Mouse (Mus musculus) kidney, adult 8-10 months (tissue): ENCODE measurements around the gene Gm20403.
"Not testable (repeated sequence)": the region's sequence is repeated elsewhere in the genome, so short reads cannot be mapped to it uniquely, and the experiment has no call there.

ENCODE experiments used
- DNase-seq, 2 experiments: peaks; one replicate each; pipeline ENCODE4 v3.0.0; 2022

The Gm20403 gene

GRCm38 (mm10) chr12:54986052-54986717 lies at the start of gene Gm20403:
Gm20403 (minus strand) TSS chr12:54986529.
- peak; percentile 84 for DNase-seq

DNA sequence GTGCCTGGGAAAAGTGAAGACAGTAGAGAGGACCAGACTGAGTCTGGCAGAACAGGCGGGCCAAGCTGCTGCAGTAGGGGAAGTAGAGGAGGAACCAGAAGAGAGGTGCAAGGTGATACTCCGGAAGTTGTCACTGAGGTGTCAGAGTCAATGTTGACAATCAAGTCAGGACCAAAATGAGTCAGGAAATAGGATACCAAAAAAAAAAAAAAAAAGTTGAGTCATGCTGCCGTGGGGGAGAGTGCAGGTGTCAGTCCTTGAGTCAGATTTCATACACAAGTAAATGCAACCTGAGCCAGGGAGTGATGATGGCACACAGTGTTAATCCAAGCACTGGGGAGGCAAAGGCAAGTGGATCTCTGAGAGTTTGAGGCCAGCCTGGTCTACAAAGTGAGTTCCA lies 40.8 kb upstream of the Gm20403 start:
- DNase-seq: no peak

- no peak for DNase-seq
Measured at GRCm38 (mm10) chr12:55023284-55023683, 37.0 kb upstream of the Gm20403 start.

DNA sequence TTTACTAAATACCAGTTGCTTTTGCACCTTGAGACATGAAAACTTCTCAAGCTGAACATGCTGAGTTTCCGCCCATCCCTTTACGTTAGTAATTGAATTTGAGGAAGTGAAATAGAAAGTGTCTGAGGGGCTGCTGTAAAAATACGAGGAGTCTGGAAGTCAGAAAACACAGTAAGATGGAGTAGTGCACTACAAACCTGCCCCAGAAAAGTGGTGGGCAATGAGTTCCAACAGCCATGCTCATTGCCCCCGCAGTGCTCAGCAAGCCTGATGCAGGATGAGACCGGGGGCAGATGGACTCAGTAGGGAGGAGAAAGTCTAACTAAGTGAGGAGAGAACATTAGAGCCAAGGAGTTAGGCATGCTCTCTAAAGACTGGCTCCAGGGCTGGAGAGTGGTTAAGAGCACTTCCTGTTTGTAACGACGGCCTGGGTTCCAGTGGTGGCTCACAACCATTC lies 33.1 kb upstream of the Gm20403 start:
- DNase-seq: no peak

DNA sequence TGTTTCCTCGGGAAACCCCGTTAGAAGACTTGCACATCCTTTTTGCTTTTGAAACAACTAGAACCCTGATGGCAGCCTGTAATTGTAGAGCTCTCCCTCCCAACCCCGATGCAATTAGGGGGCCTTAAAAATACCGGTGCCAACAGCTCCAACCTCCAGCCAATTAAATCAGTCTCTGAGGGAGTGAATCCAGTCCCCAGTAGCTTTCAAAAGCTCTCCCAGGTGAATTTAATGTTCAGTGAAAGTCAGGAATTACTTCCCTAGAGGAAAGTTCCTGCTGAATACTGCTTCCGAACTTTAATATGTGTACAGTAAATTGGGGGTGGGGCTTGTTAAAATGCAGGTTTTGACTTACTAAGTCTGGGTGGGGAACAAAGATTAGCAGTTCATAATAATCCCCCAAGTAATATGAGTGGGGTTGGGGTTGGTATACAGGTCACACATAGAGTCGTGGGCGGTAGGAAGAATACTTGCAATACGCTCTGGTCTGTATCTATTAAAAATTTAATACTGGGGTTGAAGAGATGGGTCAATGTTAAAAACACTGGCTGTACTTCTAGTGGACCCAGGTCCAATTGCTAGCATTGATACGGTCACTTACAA lies 30.9 kb upstream of the Gm20403 start:
- no peak for DNase-seq

- no peak for DNase-seq
Measured at GRCm38 (mm10) chr12:55016339-55017118, 30.2 kb upstream of the Gm20403 start.

DNA sequence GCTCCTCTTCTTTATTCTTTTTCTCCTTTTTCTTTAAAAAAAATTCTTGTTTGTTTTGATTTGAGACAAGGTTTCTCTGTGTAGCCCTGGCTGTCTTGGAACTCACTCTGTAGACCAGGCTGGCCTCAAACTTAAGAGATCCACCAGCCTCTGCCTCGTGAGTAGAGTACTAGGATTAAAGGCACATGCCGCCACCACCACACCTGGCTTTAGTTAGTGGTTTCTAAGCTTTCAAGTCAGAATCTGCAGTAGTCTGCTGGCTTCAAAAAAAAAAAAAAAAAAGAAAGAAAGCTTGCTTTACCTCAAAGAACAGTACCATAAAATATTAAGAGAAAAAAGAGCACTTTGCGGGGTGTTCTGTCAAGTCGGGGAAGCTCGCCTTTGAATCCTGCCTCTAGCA lies 29.1 kb upstream of the Gm20403 start:
- no peak for DNase-seq

DNA sequence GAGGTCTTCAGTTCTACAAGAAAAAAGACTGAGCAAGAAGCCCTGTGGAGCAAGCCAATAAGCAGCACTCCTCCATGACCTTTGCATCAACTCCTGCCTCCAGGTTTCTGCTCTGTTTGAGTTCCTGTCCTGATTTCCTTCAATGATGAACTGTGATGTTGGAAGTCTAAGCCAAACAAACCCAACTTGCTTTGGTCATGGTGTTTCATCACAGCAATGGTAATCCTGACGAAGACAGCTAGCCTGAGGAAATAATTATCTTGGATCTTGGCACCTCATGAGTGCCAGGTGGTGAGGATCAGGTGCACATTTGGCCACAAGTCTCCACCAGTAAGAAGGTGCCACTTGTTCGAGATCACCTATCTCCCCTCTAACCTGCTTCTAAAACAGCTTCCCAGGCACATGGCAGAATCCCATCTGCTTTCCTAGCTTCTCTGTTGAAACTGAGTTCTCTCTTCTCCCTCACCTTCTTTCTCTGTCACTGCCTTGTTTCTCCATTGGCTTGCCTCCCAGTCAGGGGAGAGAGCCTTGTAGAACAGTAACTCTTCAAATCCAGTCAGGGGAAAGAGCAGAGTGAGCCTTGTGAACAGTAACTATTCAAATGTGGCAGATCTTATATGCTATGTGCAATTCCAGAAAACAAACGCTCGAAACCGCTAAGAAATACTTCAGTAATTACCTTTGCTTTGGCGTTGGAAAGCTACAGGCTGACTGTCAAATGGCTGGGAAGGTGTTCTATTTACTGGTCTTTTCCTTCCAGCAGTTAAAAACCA lies 27.5 kb upstream of the Gm20403 start, which contains the start of gene Baz1a:
Gene Baz1a, minus strand, starts transcription at position 723 of the 773 bp plus-strand sequence.
- peak; percentile 19 to 35 for DNase-seq

- no peak for DNase-seq
Measured at GRCm38 (mm10) chr12:55013031-55013430, 26.7 kb upstream of the Gm20403 start.

GRCm38 (mm10) chr12:55007361-55008008 lies 21.2 kb upstream of the Gm20403 start:
- DNase-seq: no peak

DNA sequence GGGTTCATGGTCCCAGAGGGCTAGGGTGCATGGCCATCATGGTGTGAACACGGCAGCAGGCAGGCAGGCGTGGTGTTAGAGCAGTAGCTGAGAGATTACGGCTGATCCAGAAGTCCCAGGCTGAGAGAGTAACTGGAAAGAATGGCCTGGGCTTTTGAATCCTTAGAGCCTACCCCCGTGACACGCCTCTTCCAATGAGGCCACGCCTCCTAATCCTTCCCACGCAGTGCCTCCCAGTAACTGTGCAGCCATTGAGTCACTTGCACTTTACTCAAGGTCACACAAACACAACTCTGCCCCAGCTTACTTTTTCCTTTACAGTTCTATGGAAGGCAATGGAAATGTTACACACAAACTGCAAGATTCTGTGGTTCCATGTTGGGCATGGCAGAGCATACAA lies 19.7 kb upstream of the Gm20403 start:
- no peak for DNase-seq

GRCm38 (mm10) chr12:55004396-55004795 lies 18.1 kb upstream of the Gm20403 start:
- DNase-seq: no peak

GRCm38 (mm10) chr12:55003843-55004242 lies 17.5 kb upstream of the Gm20403 start:
- DNase-seq: no peak

- not testable (repeated sequence) for DNase-seq
Measured at GRCm38 (mm10) chr12:55002532-55002931, 16.2 kb upstream of the Gm20403 start.

DNA sequence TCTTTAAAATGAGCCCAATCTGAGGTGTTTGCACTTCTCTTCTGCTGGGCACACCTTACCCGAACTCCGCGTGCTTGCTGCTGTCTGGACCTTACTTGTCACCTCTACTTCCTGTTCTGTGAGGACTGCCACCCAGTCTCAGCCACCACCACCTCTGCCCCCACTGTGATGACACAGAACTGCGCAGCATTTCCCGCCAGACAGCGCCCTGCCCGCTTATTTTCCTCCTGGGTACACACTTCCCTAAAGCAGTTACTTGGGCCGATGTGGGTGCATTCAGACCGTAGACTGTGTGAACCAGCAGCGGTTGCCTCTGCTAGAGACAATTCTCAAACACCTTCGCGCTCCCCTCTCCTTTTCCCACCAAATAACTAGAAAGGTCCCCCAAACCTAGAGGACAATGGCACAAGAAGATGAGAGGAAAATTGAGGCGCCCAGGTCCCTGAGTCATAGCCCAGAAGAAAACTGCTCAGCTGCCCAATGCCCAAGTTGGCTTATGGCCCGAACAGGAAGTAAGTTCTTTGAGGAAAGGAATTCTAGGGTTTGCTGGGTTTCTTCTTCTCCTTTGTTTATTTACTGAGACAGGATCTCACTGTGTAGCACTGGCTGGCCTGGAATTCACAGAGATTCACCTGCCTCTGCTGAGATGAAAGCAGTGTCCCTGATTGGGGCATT lies 12.8 kb upstream of the Gm20403 start:
- DNase-seq: peak in 1 of 2 experiments; percentile 8

- DNase-seq: no peak
Measured at GRCm38 (mm10) chr12:54998411-54998810, 12.1 kb upstream of the Gm20403 start.

GRCm38 (mm10) chr12:54996979-54997474 lies 10.7 kb upstream of the Gm20403 start:
- DNase-seq: no peak

GRCm38 (mm10) chr12:54995965-54996364 lies 9.6 kb upstream of the Gm20403 start:
- DNase-seq: no peak

- DNase-seq: no peak
Measured at GRCm38 (mm10) chr12:54994418-54994817, 8.1 kb upstream of the Gm20403 start.

- no peak for DNase-seq
Measured at GRCm38 (mm10) chr12:54994068-54994386, 7.7 kb upstream of the Gm20403 start.

DNA sequence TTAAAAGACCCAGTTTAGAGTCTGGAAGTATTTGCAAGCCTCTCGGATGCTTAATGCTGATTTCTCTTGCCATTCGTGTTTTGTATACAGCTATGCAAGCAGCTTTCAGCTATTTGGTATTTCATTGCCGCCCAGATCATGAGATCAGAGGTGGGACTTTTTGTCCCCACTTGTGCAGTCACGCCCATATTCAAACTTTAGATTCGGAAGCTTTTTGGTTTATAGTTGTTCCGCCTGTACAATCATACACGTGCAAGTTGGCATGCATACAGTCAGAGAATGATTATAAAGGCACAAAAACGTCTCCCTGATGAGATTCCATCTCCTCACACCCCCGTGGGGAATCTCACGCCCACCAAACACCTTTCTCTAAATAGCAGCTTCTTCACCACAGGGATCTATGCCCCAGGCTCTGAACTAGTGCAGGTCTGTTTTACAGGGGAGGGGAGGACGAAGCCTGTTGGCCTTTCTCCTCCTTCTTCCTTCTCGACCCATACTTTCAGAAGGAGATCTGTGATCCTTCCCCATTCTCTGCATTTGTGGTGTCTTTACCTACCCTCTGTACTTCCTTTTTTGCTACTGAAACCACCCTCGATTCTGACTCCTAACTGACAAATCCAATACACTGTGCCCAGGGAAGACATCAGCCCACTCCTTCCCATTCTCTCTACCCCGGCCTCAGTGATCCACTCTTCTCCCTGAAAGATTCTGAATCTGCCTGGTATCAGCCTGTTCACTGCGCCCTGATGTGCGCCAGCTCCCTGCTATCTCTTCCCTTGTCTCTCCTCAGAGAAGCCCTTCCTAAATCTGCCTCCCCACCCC lies 7.1 kb upstream of the Gm20403 start:
- no peak for DNase-seq
